Mouse (Mus musculus) thymus, postnatal 25 days (tissue): Measurements from ENCODE around the gene Capns2.

ENCODE experiments used
- DNase-seq: peaks from one replicate; pipeline ENCODE4 v3.0.0; 2022

Gene Capns2

DNA sequence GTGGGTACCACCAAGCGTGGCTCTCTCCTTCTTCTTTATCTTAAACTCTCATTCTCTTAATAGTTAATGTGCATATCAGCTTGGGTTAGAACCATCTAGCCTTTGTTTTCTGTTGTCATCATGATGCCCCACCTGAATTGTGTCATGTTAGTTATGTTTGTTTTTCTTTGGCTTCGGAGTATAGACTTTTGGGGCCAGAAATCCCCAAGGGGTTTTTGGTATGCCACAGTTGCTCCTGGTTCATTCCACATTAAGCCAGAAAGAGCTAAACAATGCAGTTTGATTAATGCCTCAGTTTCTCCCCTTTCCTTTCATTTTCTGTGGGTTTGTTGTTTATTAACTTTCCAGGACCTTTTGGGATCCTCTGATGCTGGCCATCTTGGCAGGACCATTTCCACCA lies 7.2 kb downstream of the Capns2 start:
- no peak for DNase-seq

DNA sequence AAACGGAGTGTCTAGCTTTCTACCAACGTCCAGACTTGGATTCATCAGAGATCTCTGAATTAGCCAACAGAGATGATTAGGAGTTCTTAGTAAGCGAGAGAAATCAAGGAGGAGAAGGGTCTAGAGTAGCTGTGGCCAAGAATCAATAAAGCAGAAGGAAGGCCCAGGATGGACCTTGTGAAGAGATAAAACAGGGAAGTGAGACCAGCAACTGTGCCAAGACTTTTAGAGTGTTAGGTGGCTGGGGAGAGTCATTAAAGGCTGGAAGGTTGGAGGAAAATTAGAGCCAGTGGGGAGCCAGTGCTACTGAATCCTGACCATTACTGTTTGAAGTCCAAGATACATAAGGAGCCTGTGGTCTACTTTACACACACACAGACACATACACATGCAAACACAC lies 10.3 kb downstream of the Capns2 start:
- no peak for DNase-seq

GRCm38 (mm10) chr8:92913396-92913795 lies 12.2 kb downstream of the Capns2 start:
- no peak for DNase-seq

DNA sequence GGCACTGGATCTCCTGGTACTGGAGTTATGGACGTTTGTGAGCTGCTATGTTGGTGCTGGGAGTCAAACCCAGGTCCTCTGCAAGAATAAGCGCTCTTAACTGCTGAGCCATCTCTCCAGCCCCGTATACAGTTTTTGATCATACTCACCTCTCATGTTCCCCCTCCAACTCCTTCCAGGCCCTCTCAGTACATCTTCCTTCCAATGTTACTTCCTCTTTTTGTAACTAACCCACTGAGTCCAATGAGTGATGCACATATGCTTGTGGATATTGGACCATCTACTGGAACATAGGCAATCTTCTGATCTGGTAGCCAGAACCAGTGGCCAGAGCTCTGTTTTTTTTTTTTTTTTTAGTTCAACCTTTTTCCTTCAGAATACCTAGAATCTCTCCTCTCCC lies 14.9 kb downstream of the Capns2 start:
- DNase-seq: no peak

DNA sequence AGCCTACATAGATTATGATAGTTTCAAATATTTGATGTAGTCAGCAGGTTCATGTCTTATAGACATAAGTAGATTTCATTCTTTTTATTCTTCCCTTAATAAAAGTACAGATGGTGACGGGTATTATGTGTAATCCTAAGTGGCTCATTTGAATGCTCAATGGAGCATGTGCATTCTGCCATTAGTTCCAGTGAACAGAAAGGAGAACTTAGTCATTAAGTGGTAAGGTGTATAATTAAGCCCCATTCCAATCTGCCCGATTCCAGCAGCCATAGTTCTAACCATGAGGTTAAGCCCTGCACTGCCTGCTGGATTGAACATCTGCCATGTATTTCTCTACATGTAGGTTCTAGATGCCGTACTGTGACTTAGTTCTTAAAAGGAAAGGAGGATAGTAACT lies 20.6 kb downstream of the Capns2 start:
- DNase-seq: no peak

DNA sequence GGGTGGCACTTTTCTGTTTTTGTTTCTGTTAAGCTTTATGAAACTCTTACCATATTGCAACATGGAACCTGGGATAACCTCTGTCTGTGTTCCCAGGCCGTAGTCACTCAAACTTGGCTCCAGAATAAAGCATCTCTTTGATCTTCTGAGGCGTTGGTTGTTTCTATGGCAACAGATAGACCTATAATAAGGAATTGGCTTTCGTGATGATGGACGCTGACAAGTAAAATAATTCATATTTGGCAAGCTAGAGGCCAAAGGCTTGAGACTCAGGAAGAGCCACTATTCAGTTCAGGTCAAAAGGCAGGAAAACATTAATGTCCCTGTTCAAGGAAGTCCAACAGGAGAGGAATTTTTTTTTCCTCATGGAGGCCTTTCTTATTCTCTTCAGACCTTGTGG lies 27.8 kb downstream of the Capns2 start:
- DNase-seq: no peak

DNA sequence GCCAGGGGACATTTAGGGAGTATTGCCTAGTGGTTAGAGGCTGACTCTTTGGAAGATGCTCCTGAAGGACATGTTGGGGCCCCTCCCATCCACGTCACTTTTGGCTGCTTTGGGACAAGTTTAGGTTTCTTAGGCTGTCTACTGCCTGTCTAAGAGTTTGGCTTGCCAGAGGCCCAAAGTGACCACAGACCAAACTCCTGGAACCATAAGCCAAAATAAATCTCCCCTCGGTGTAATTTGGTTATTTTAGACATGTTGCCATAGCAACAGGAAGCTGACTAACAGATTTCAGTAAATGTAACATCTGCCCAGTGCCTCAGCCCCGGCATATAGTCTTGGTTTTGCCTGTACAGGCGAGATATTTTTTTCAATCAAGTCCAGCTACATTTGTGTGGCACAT lies 36.8 kb downstream of the Capns2 start:
- DNase-seq: no peak

DNA sequence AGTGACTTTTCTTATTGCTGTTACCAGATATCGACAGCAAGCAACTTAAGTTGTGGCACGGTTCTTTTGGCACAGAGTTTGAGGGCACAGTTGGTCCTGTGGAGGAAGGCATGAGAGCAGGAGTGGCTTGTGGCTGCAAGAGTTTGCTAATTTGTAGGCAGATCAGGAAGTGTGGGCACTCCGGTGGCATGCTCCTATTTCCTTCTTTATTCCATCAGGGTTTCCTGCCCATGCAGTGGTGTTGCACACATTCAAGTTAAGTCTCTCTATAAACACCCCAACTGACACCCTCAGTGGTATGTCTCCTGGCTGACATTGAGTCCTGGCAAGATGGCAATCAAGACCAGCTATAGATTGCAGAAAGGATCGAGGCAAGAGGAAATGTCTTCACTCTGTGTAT lies 47.9 kb downstream of the Capns2 start:
- no peak for DNase-seq

- no peak for DNase-seq
Observed at GRCm38 (mm10) chr8:92950639-92951371, 49.6 kb downstream of the Capns2 start.
